Mouse (Mus musculus): ENCODE results near the gene Cox19. TPM values are rescaled to one million over a fixed set of nuclear protein-coding genes. Genes with fewer than 3 reads are reported as not detected.
A peak's percentile ranks its signal among the peaks of the same experiment; 100 is the strongest.

Cox19 gene
- total and polyA plus RNA-seq, 3 experiments: 53.0 to 73.2 TPM; not detected in 1

DNA sequence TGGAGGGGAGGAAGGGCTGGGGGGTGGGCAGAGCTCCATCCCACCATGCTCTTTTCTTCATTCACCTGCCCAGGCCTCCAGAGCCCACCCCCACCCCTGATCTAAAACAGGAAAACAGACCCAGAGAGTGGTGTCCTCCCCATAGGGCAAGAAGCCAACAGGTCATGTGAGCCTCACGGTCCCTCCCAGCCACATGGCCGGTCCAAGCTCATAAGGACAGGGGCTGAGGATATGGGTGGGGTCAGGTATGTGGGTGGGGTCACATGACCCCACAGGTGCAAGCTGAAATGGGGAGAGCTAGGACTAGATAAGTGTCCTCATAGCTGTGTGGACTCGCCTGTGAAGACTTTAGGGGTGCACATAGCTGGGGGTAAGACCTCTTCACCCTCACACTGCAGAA is 12.8 kb downstream of the Cox19 start:
- Histone ChIP-seq H3K36me3 (ENCODE audit: control insufficient read depth in 1 of 2, insufficient read depth in 2 of 2, low read length in 2 of 2) (no peaks in the 10 kb centered on the region; a peak in 1 of 4 replicates), H3K9me3 (replicated peaks; ENCODE audit: insufficient read depth, low read length) (no peaks in the 10 kb centered on the region), H3K79me2 (ENCODE audit: control insufficient read depth, insufficient read depth, low read length, poor library complexity) (peaks cover 3% of the 10 kb centered on the region), H3K4me1 (ENCODE audit: control insufficient read depth in 1 of 2, insufficient read depth in 2 of 2, low read length in 2 of 2) (no peaks in the 10 kb centered on the region), H3K27me3 (ENCODE audit: control insufficient read depth in 1 of 2, insufficient read depth in 2 of 2, low read length in 2 of 2) (no peaks in the 10 kb centered on the region), H3K4me3 (ENCODE audit: control insufficient read depth in 1 of 2, insufficient read depth in 1 of 2, low read depth in 2 of 2, low read length in 2 of 2) (no peak overlapping the region), H3K9ac (ENCODE audit: control insufficient read depth, low read depth, low read length, poor library complexity, severe bottlenecking) (no peak overlapping the region), H3K27ac (ENCODE audit: control insufficient read depth, low read depth, low read length) (no peak overlapping the region)
- TF ChIP-seq MYC (IDR thresholded peaks at IDR 0.05; ENCODE audit: low read depth, low read length) (no peak), ZMIZ1 (IDR thresholded peaks at IDR 0.05; ENCODE audit: low read depth, low read length) (no peak), CHD2 (IDR thresholded peaks at IDR 0.05; ENCODE audit: low read length) (no peak), USF1 (IDR thresholded peaks at IDR 0.05; ENCODE audit: low read depth, low read length) (peak; percentile 56; the same call in 1 of the 2 replicates)
- no peak for DNase-seq (ENCODE audit: low read depth, low spot score)

DNA sequence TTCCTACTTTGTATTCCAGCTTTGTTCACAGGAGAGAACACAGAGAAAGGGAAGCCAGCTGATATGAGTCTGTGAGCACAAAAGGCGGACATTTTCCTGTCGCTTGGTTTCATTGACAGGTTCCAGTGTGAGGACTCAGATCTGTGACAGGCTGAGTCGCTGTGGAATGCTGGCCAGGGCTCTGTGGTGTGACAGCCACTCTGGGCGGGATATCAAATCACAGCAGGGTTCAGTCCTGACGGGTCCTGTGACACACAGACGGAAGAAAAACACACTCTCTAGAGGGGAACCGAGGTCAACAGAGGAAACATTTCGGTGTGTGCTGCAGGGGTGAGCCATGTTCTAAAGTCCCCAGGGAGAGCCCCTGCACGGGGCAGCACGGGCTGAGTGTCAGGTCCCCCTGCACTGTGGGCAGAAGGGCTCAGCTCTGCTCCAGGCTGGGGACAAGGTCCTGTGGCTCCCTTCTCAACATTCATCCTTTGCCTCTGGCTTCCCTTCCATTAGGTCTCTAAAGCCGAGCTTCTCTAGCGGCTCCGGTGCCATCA is 13.3 kb downstream of the Cox19 start:
- no peak for TF ChIP-seq RAD21 (IDR thresholded peaks at IDR 0.05; ENCODE audit: low read depth, low read length)
- no peak for TF ChIP-seq GABPA (IDR thresholded peaks at IDR 0.05; ENCODE audit: low read depth, low read length)
- TF ChIP-seq ETS1 (IDR thresholded peaks at IDR 0.05; ENCODE audit: low read depth, low read length): no peak
- TF ChIP-seq POLR2AphosphoS5 (IDR thresholded peaks at IDR 0.05; ENCODE audit: borderline replicate concordance, low read depth, low read length): no peak
- no peak for TF ChIP-seq ZMIZ1 (IDR thresholded peaks at IDR 0.05; ENCODE audit: low read depth, low read length)
- no peak for TF ChIP-seq JUND (IDR thresholded peaks at IDR 0.05; ENCODE audit: low read depth, low read length)
- TF ChIP-seq POLR2A (IDR thresholded peaks at IDR 0.05; ENCODE audit: control insufficient read depth in 1 of 2, insufficient read depth in 1 of 2, low read depth in 1 of 2, low read length in 2 of 2, poor library complexity in 1 of 2): no peak
- TF ChIP-seq CTCF (IDR thresholded peaks at IDR 0.05 in 2 of 3, conservative IDR thresholded peaks at IDR 0.05 in 1 of 3; ENCODE audit: control insufficient read depth in 1 of 3, insufficient read depth in 1 of 3, low read depth in 2 of 3, low read length in 3 of 3, poor library complexity in 1 of 3, severe bottlenecking in 1 of 3): no peak
- TF ChIP-seq MAZ (IDR thresholded peaks at IDR 0.05; ENCODE audit: low read depth, low read length): no peak
- TF ChIP-seq USF2 (IDR thresholded peaks at IDR 0.05; ENCODE audit: borderline replicate concordance in 1 of 2, insufficient read depth in 1 of 2, low read depth in 1 of 2, low read length in 2 of 2): no peak
- no peak for TF ChIP-seq TBP (IDR thresholded peaks at IDR 0.05; ENCODE audit: low read depth, low read length)
- TF ChIP-seq MYC (IDR thresholded peaks at IDR 0.05; ENCODE audit: low read depth, low read length): no peak
- no peak for TF ChIP-seq SIN3A (IDR thresholded peaks at IDR 0.05; ENCODE audit: low read length)
- DNase-seq (ENCODE audit: low read depth, low spot score): no peak
- no peak overlapping the region for H3K9ac ChIP-seq (ENCODE audit: control insufficient read depth, low read depth, low read length, poor library complexity, severe bottlenecking)
- H3K4me1 ChIP-seq (ENCODE audit: control insufficient read depth in 1 of 2, insufficient read depth in 2 of 2, low read length in 2 of 2): no peaks in the 10 kb centered on the region
- no peaks in the 10 kb centered on the region; a peak in 1 of 4 replicates for H3K36me3 ChIP-seq (ENCODE audit: control insufficient read depth in 1 of 2, insufficient read depth in 2 of 2, low read length in 2 of 2)
- H3K27me3 ChIP-seq (ENCODE audit: control insufficient read depth in 1 of 2, insufficient read depth in 2 of 2, low read length in 2 of 2): no peaks in the 10 kb centered on the region
- H3K27ac ChIP-seq (ENCODE audit: control insufficient read depth, low read depth, low read length): no peak overlapping the region
- H3K79me2 ChIP-seq (ENCODE audit: control insufficient read depth, insufficient read depth, low read length, poor library complexity): peaks cover 2% of the 10 kb centered on the region; the same call in 1 of the 2 replicates
- no peak overlapping the region for H3K4me3 ChIP-seq (ENCODE audit: control insufficient read depth in 1 of 2, insufficient read depth in 1 of 2, low read depth in 2 of 2, low read length in 2 of 2)
- H3K9me3 ChIP-seq (replicated peaks; ENCODE audit: insufficient read depth, low read length): no peaks in the 10 kb centered on the region
